Mouse (Mus musculus): ENCODE data around the gene Pcnx.

Pcnx gene

GRCm38 (mm10) chr12:81859351-81860307 lies at the start of gene Pcnx:
Gene Pcnx, plus strand, starts transcription at chr12:81860023.
- POLR2A ChIA-PET, result interaction anchor here in 3 of 4 experiments (0.6 to 1.8 kb wide), 18 partner anchors 8 to 1032 kb away, joined by 3 to 7 read pairs (median 3); partner anchors contain the start of genes Sipa1l1 (in 1 of the 3) and Srsf5 (in 1 of the 3)
- CTCF ChIA-PET, result interaction anchor here in 3 of 4 experiments (0.5 to 1.2 kb wide), 8 partner anchors 10 to 1637 kb away, joined by 3 to 10 read pairs (median 4); no protein-coding TSS in a partner anchor

GRCm38 (mm10) chr12:81810417-81810816 lies 49.4 kb upstream of the Pcnx start:
- ChIA-PET CTCF (interaction anchor here in 1 of 4 experiments (0.9 kb wide), 1 partner anchor 16 kb away, joined by 7 read pairs; no protein-coding TSS in a partner anchor), POLR2A (interaction anchor here in 2 of 4 experiments (0.7 to 1.1 kb wide), 4 partner anchors 16 to 215 kb away, joined by 3 to 4 read pairs (median 3); partner anchors contain the start of gene Med6 (in 1 of the 2))

- ChIA-PET CTCF (no interaction called here), POLR2A (interaction anchor here in 2 of 4 experiments (0.8 to 2.8 kb wide), 2 partner anchors 10 to 481 kb away, joined by 3 to 11 read pairs; no protein-coding TSS in a partner anchor)
These were observed 45.1 kb upstream of the Pcnx start for GRCm38 (mm10) chr12:81814742-81815141.

DNA sequence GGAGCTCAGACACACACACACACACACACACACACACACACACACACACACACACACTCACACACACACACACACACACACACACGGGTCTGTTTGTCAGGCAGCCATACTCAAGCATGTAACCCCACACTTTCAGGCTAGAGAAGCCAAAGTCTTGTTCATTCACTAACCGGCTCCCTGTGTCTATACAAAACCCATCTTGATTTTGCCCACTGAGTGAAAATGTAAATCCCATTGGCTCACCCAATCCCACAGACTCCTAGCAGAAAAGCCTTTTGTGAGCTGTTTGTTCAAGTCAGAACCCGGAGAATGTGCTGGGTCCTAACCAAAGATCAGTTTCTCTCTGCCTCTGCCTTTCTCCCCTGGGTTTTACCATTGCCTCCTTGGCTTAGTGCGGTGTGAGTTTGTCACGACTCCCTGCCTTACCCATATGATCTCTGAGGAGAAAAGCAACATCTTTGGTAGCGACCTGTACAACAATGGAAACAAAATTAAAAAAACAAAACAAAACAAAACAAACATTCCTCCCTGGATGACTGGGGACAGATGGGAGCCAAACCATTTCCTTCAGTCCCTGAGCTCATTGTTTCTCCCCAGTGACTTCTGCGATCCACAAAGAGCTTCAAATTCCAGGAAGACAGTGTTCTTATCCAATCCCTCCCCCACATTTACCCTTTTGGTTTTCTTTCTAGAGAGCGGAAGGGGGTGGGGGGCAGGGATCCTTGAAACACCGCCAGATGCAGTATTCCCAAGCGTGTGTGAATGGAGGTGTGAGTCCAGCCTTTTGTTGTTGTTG lies 43.3 kb upstream of the Pcnx start:
- CTCF ChIA-PET, result interaction anchor here in 3 of 4 experiments (0.5 to 1.6 kb wide), 8 partner anchors 9 to 1081 kb away, joined by 3 to 5 read pairs (median 3); no protein-coding TSS in a partner anchor
- POLR2A ChIA-PET, result interaction anchor here (0.6 to 2.8 kb wide), 60 partner anchors 9 to 1268 kb away, joined by 3 to 50 read pairs (median 4); partner anchors contain the start of genes Med6 (in 3 of the 4), Pcnx (in 2 of the 4), Srsf5 (in 2 of the 4) and Ttc9 (in 2 of the 4)

- ChIA-PET POLR2A (interaction anchor here (0.6 to 2.8 kb wide), 49 partner anchors 9 to 872 kb away, joined by 3 to 50 read pairs (median 4); partner anchors contain the start of genes Med6 (in 2 of the 4), Srsf5 (in 2 of the 4), Gm20498 (in 1 of the 4) and Pcnx (in 1 of the 4)), CTCF (interaction anchor here (0.6 to 1.6 kb wide), 9 partner anchors 9 to 1082 kb away, joined by 3 to 8 read pairs (median 3); no protein-coding TSS in a partner anchor)
These were observed 42.7 kb upstream of the Pcnx start for GRCm38 (mm10) chr12:81817126-81817505.

GRCm38 (mm10) chr12:81820700-81821099 lies 39.1 kb upstream of the Pcnx start:
- POLR2A ChIA-PET, result no interaction called here
- CTCF ChIA-PET, result no interaction called here

DNA sequence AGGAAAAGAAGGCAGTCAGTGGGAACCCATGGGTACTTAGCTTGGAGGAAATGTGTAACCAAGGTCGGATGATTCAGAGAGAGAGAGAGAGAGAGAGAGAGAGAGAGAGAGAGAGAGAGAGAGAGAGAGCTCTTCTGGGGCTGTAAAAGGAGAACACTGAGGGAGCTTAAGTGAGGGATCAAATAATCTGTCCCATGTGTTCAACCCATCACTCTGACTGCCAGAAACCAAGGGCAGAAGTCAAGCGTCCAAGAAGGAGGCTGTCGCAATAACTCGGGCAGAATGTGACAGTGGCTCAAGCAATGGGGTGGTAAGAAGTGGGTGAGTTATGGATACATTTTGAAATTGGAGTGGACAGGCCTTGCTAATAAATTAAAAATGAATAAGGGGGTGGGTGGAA lies 37.6 kb upstream of the Pcnx start:
- POLR2A ChIA-PET, result interaction anchor here in 3 of 4 experiments (1.0 to 1.2 kb wide), 3 partner anchors 10 to 228 kb away, joined by 3 to 5 read pairs (median 3); partner anchors contain the start of gene Med6 (in 1 of the 3)
- CTCF ChIA-PET, result interaction anchor here in 1 of 4 experiments (0.6 kb wide), 1 partner anchor 28 kb away, joined by 3 read pairs; no protein-coding TSS in a partner anchor

- ChIA-PET POLR2A (interaction anchor here in 3 of 4 experiments (1.0 to 1.2 kb wide), 3 partner anchors 9 to 228 kb away, joined by 3 to 5 read pairs (median 3); partner anchors contain the start of gene Med6 (in 1 of the 3)), CTCF (no interaction called here)
These were observed 36.9 kb upstream of the Pcnx start for GRCm38 (mm10) chr12:81822778-81823480.

DNA sequence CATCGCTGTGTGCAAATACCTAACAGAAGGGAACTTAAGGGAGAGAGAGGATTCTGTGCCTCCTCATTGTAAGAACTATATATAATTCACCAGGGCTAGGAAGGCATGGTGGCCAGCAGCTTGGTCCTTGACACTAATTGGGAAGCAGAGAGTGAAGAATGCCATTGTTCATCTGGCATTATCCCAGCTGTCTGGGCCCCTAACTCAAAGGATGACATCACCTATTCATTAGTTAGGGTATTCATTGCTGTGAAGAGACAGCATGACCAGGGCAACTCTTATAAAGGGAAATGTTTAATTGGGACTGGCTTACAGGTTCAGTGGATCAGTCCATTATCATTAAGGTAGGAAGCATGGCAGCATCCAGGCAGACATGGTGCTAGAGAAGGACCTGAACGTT lies 31.5 kb upstream of the Pcnx start:
- ChIA-PET POLR2A (no interaction called here), CTCF (no interaction called here)

DNA sequence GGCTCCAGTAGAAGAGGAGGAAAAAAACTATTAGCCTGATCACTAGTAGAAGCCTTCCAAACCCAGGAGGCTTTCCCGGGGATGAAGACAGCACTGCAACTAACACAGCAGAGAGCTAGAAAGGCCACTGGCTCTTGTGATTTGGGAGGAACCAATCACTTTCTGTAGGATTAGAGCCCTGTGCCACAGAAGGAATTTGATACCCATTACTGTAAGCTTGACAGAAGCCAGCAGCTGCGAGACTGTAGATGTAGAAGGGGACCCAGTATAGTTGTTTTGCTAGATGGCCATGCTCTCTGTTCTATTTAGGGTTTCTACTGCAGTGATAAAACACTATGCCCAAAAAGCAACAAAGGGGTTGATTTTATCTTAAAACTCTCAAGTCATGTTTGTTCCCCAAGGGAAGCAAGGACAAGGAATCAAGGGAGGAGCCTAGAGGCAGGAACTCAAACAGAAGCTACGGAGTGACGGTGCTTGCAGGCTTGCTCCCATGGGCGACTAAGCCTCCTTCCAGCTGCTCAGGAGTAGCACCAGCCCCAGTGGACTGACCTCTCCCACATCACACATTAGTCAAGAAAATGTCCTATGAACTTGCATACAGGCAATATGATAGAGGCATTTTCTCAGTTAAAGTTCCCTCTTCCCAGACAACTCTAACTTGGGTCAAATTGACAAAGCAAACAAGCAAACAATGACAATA lies 27.6 kb upstream of the Pcnx start:
- ChIA-PET CTCF (no interaction called here), POLR2A (interaction anchor here in 2 of 4 experiments (0.6 to 1.4 kb wide), 2 partner anchors 9 to 15 kb away, joined by 3 to 5 read pairs; no protein-coding TSS in a partner anchor)

DNA sequence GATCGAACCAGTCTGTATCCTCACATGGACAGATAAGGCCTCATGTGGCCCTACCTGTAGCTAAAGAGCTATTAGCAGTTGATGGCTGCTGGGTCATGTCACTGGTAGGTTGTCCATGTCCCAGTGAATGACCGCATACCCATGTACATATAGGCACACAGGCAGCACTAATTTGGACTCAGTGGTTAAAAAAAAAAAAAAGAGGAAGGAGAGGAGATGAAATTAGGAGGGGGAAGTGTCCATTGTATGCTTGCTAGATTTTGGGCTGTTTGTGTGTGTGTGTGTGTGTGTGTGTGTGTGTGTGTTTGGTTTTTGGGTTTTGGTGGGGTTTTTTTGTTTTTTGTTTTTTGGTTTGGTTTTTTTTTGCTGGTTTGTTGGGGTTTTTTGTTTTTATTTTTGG lies 26.7 kb upstream of the Pcnx start:
- CTCF ChIA-PET, result no interaction called here
- POLR2A ChIA-PET, result interaction anchor here in 3 of 4 experiments (0.6 to 1.4 kb wide), 4 partner anchors 10 to 483 kb away, joined by 3 to 5 read pairs (median 3); no protein-coding TSS in a partner anchor

DNA sequence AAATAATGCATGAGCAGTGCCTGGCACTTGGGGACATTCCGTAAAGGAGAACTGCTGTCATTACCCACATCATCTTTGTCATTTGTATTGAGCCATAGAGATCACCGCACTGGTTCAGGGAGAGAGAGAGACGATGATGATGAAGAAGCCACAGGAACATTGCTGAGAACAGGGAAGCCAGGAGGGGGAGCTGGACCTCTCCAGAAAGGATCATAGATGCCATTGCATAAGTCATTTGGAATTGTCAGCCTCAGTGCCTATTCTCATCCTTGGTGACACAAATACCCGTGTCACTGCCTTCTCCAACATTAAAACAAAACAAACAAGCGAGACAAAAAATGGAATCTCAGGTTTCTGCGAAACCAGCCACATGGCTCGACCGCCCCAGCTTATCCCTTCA lies 23.7 kb upstream of the Pcnx start:
- POLR2A ChIA-PET, result interaction anchor here in 1 of 4 experiments (0.6 to 1.1 kb wide), 2 partner anchors 19 to 781 kb away, joined by 3 read pairs; no protein-coding TSS in a partner anchor
- CTCF ChIA-PET, result no interaction called here

- CTCF ChIA-PET, result no interaction called here
- POLR2A ChIA-PET, result interaction anchor here in 2 of 4 experiments (0.6 to 1.8 kb wide), 2 partner anchors 21 to 1725 kb away, joined by 4 read pairs; partner anchors contain the start of gene Zfp36l1 (in 1 of the 2)
These were observed 22.4 kb upstream of the Pcnx start for GRCm38 (mm10) chr12:81837463-81837862.

- POLR2A ChIA-PET, result interaction anchor here in 2 of 4 experiments (0.7 to 1.0 kb wide), 2 partner anchors 23 to 71 kb away, joined by 3 read pairs; no protein-coding TSS in a partner anchor
- CTCF ChIA-PET, result no interaction called here
These were observed 20.2 kb upstream of the Pcnx start for GRCm38 (mm10) chr12:81839663-81840062.

DNA sequence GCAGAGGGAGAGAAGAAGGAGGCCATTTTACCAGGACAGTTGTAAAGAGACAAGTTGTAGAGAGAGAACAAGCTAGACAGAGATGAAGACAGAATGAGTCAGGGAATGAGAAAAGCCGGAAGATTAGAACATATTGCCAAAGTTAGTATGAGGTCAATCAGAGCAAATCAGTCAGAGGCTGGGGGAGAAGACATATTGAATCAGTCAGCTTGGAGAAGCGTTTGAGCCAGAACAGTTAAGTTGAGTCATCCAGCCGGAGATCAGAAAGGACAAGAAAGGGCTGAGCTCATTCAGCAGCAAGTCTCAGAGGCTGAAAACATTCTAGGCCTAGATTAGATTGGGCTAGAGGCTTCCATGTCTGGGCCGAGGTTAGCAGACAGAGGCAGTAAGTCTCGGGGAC lies 18.8 kb upstream of the Pcnx start:
- ChIA-PET POLR2A (interaction anchor here in 3 of 4 experiments (0.6 kb wide), 3 partner anchors 38 to 161 kb away, joined by 3 to 4 read pairs (median 3); no protein-coding TSS in a partner anchor), CTCF (no interaction called here)

DNA sequence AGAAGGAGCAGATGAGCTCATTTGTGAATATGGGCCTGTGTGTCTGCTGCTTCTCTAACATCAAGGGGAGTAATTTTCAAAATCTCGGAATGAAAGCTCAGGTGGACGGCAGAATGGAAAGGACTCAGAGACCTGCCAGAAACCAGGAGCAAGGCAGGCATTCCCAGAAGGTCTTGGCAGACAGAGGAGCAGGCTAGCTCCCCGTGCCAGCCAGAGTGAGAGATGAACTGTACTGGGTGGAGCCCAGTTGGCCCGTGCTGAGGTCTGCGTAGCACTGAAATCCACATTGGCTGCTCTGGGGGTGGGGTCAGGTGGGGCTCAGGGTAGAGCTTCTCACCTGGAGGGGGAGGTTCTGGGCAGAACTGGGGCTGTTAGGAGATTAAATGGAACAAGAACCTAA lies 16.3 kb upstream of the Pcnx start:
- ChIA-PET POLR2A (interaction anchor here in 2 of 4 experiments (0.6 to 2.0 kb wide), 6 partner anchors 16 to 845 kb away, joined by 3 to 8 read pairs (median 3); partner anchors contain the start of gene Pcnx (in 1 of the 2)), CTCF (interaction anchor here in 3 of 4 experiments (0.6 to 2.4 kb wide), 4 partner anchors 26 to 1477 kb away, joined by 5 to 9 read pairs (median 6); no protein-coding TSS in a partner anchor)

DNA sequence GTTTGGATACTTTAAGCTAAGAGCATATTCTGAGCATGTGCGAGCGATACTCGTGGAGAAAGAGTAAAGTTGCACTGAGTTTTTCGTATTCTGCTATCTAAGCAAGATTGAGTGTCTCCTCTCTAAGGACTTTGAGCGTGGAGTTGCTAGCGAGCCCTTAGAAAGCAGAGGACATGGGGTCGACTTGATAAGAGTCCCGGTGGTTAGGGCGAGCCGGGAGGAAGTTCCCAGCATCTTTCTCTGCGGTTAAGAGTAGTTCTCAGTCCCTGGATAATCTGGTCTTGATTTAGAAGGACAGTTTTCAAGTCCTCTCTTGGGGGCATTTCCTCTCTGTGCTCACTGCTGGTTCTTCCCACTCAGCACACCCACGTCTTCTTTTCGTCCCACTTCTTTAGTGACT lies 15.3 kb upstream of the Pcnx start:
- ChIA-PET CTCF (no interaction called here), POLR2A (interaction anchor here in 3 of 4 experiments (1.0 to 2.0 kb wide), 4 partner anchors 28 kb away, joined by 3 to 8 read pairs (median 4); no protein-coding TSS in a partner anchor)
